Mouse (Mus musculus) lung, embryonic 14.5 days (tissue): Measurements from ENCODE around the gene Islr. TPM values are rescaled to one million over a fixed set of nuclear protein-coding genes. Genes with fewer than 3 reads are reported as not detected.

ENCODE experiments used
- ATAC-seq: fragments of 200-750 bp; cut with Nextera tagmentation; 2 replicates; pipeline ENCODE4 v1.8.0; 2017; ENCODE audit warnings: mild to moderate bottlenecking, moderate TSS enrichment, moderate library complexity; ENCODE audit not compliant: insufficient read depth
- DNase-seq: peaks from one replicate; pipeline ENCODE4 v3.0.0-alpha.2; 2015
- H3K27ac ChIP-seq: fragments of 300-500 bp; sonication (generic); 2 replicates; pipeline ENCODE4 v1.5.1; 2014; ENCODE audit warnings: low read depth, mild to moderate bottlenecking, moderate library complexity
- H3K27me3 ChIP-seq: fragments of 300-500 bp; sonication (generic); 2 replicates; pipeline ENCODE4 v1.6.1; 2014; ENCODE audit warnings: low read length, control low read depth; ENCODE audit not compliant: insufficient read depth
- H3K36me3 ChIP-seq: fragments of 300-500 bp; sonication (generic); 2 replicates; pipeline ENCODE4 v1.6.1; 2014; ENCODE audit warnings: control low read depth; ENCODE audit not compliant: insufficient read depth
- H3K4me1 ChIP-seq: fragments of 300-500 bp; sonication (generic); 2 replicates; pipeline ENCODE4 v1.6.1; 2014; ENCODE audit warnings: antibody characterized with exemption, control low read depth; ENCODE audit not compliant: insufficient read depth
- H3K4me2 ChIP-seq: fragments of 300-500 bp; sonication (generic); 2 replicates; pipeline ENCODE4 v1.6.1; 2014; ENCODE audit warnings: mild to moderate bottlenecking
- H3K4me3 ChIP-seq: fragments of 300-500 bp; sonication (generic); 2 replicates; pipeline ENCODE4 v1.5.1; 2014; ENCODE audit warnings: low read depth, low read length
- H3K9ac ChIP-seq: fragments of 300-500 bp; sonication (generic); 2 replicates; pipeline ENCODE4 v1.6.1; 2014
- H3K9me3 ChIP-seq: fragments of 300-500 bp; sonication (generic); 2 replicates; pipeline ENCODE4 v1.6.1; 2016; ENCODE audit warnings: low read depth, low read length, control low read depth
- CTCF ChIP-seq: IDR thresholded peaks from 2 replicates; pipeline ENCODE4 v1.5.1; 2016; ENCODE audit warnings: antibody characterized with exemption, low read depth
- WGBS: fragments of 180-500 bp; shearing (Covaris S2); extraction: QIAGEN DNeasy Blood & Tissue Kit; methylation state at CpG from one replicate; pipeline ENCODE4 v1.1.7; 2014; 5-methylcytosine and 5-hydroxymethylcytosine counted together
- polyA plus RNA-seq: library from polyadenylated mRNA; unstranded; fragments of >200 nt; fragmentation: Nextera tagmentation; extraction: Ambion mirVana; gene quantifications from 2 replicates; pipeline ENCODE4 v1.2.1, GENCODE M21; 2014

Islr gene
- polyA plus RNA-seq, 1 experiment from 2014 or later: 60.2 TPM

- peaks cover 12% of the 10 kb centered on the region for H3K4me1 ChIP-seq
Measured at GRCm38 (mm10) chr9:58248746-58249413, 44.8 kb upstream of the Islr start.

GRCm38 (mm10) chr9:58247064-58247759, 43.1 kb upstream of the Islr start:
- peak overlapping the region; percentile 31 for H3K4me3 ChIP-seq
- H3K36me3 ChIP-seq: peaks cover 20% of the 10 kb centered on the region
- peak overlapping the region; percentile 67 for H3K4me2 ChIP-seq
- peak overlapping the region; percentile 58 for H3K9ac ChIP-seq
- peak; percentile 91 for DNase-seq
- WGBS: 8% methylated on average over 25 of the region's 25 CpGs
- peak; percentile 89 for TF ChIP-seq CTCF
- H3K4me1 ChIP-seq: peaks cover 20% of the 10 kb centered on the region
- no peaks in the 10 kb centered on the region for H3K9me3 ChIP-seq
- peak overlapping the region; percentile 78 for H3K27ac ChIP-seq
- H3K27me3 ChIP-seq: no peaks in the 10 kb centered on the region
- ATAC-seq: peak; percentile 67

More at GRCm38 (mm10) chr9:58248746-58249413, 44.8 kb upstream of the Islr start:
- Histone ChIP-seq H3K4me3 (peak overlapping the region; percentile 46), H3K4me2 (peak overlapping the region; percentile 67), H3K36me3 (peaks cover 20% of the 10 kb centered on the region), H3K9ac (peak overlapping the region; percentile 59), H3K27me3 (no peaks in the 10 kb centered on the region), H3K9me3 (no peaks in the 10 kb centered on the region), H3K27ac (peak overlapping the region; percentile 87)
- peak; percentile 26 for DNase-seq
- ATAC-seq: no peak
- TF ChIP-seq CTCF: no peak
- 28% methylated on average over 7 of the region's 7 CpGs for WGBS

GRCm38 (mm10) chr9:58246083-58246591, 42.0 kb upstream of the Islr start:
- H3K4me2 ChIP-seq: peak overlapping the region; percentile 23; the same call in 1 of the 2 replicates
- ATAC-seq: no peak
- peaks cover 24% of the 10 kb centered on the region for H3K4me1 ChIP-seq

GRCm38 (mm10) chr9:58243696-58244095, 39.6 kb upstream of the Islr start:
- H3K36me3 ChIP-seq: peaks cover 20% of the 10 kb centered on the region
- H3K4me2 ChIP-seq: no peak overlapping the region
- H3K9me3 ChIP-seq: no peaks in the 10 kb centered on the region
- peaks cover 26% of the 10 kb centered on the region for H3K4me1 ChIP-seq
- DNase-seq (no peak), ATAC-seq (no peak)
- no peak overlapping the region for H3K4me3 ChIP-seq
- H3K27me3 ChIP-seq: no peaks in the 10 kb centered on the region
- no peak overlapping the region for H3K27ac ChIP-seq
- H3K9ac ChIP-seq: no peak overlapping the region
- whole genome bisulfite sequencing: 78% methylated on average over 6 of the region's 6 CpGs
- TF ChIP-seq CTCF: no peak

More at GRCm38 (mm10) chr9:58246083-58246591, 42.0 kb upstream of the Islr start:
- Histone ChIP-seq H3K9ac (no peak overlapping the region), H3K27ac (no peak overlapping the region), H3K27me3 (no peaks in the 10 kb centered on the region), H3K9me3 (no peaks in the 10 kb centered on the region), H3K4me3 (no peak overlapping the region), H3K36me3 (peaks cover 20% of the 10 kb centered on the region)
- WGBS: 64% methylated on average over 4 of the region's 4 CpGs
- TF ChIP-seq CTCF: no peak
- no peak for DNase-seq

GRCm38 (mm10) chr9:58242696-58243095, 38.6 kb upstream of the Islr start:
- WGBS: 79% methylated on average over 5 of the region's 5 CpGs
- Histone ChIP-seq H3K36me3 (peaks cover 20% of the 10 kb centered on the region), H3K27ac (peak overlapping the region; percentile 88), H3K9me3 (no peaks in the 10 kb centered on the region), H3K4me2 (no peak overlapping the region; the same call in 1 of the 2 replicates), H3K9ac (no peak overlapping the region), H3K4me1 (peaks cover 25% of the 10 kb centered on the region), H3K4me3 (no peak overlapping the region), H3K27me3 (no peaks in the 10 kb centered on the region)
- ATAC-seq: no peak
- TF ChIP-seq CTCF: no peak
- no peak for DNase-seq

- 35% methylated on average over 9 of the region's 9 CpGs for WGBS
- ATAC-seq: peak; percentile 93
- peaks cover 20% of the 10 kb centered on the region for H3K36me3 ChIP-seq
Measured at GRCm38 (mm10) chr9:58241780-58242485, 37.8 kb upstream of the Islr start.

More at GRCm38 (mm10) chr9:58241780-58242485, 37.8 kb upstream of the Islr start:
- Histone ChIP-seq H3K27ac (peak overlapping the region; percentile 88), H3K4me2 (peak overlapping the region; percentile 27; the same call in 1 of the 2 replicates), H3K4me3 (no peak overlapping the region), H3K27me3 (no peaks in the 10 kb centered on the region), H3K4me1 (peaks cover 17% of the 10 kb centered on the region), H3K9ac (peak overlapping the region; percentile 36), H3K9me3 (no peaks in the 10 kb centered on the region)
- DNase-seq: peak; percentile 87
- TF ChIP-seq CTCF: peak; percentile 17
